Mouse (Mus musculus): Measurements from ENCODE around the gene Fbxl17. TPM values are rescaled to one million over a fixed set of nuclear protein-coding genes. Genes with fewer than 3 reads are reported as not detected.

The Fbxl17 gene
- polyA plus RNA-seq, 1 experiment from 2014 or later, result 17.4 TPM

DNA sequence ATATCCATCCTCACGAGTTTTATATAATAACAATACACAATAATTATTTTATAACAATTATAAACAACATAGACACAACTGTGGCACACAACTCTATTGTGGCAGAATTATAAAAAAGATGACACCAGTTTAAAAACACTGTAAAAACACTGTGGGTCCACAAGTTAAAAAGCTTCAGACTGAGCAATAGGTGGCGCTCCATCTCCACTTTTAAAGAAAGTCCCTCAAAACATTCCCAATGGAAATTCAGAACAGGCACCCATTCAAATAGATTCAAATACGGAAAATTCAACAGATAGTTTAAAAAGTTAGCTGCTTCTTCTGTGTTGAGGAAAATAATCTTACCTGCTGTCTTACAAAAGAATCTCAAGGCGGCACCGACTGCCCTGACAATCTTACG is 65.7 kb downstream of the Fbxl17 start:
- ATAC-seq (ENCODE audit: insufficient number of reproducible peaks, insufficient read depth, low FRiP score, low read depth), result no peak

DNA sequence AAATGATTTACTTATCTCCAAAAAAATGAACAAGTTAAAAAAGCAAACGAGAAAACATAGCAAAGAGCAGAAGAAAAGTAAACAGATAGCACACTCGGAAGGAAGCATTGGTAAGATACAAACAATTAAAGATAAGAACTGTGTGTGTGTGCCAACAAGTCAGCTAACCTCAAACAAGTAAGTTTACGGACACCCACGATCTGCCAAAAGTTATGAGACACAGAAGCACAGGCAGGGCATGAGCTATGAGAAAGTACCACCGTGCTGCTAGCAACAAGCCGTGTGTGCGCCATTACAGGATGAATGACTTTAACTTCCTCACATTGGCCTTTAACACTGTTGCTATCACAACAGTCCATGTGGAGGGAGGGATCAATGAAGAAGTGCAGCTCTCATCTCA is 68.2 kb downstream of the Fbxl17 start:
- Histone ChIP-seq H3K27me3 (ENCODE audit: control insufficient read depth, insufficient read depth, low read length) (no peaks in the 10 kb centered on the region), H3K9me3 (ENCODE audit: control insufficient read depth, low read length) (no peaks in the 10 kb centered on the region), H3K9ac (ENCODE audit: low read length) (no peak overlapping the region), H3K4me2 (ENCODE audit: low read length) (no peak overlapping the region; the same call in 1 of the 2 replicates), H3K4me3 (ENCODE audit: control insufficient read depth in 1 of 2, insufficient read depth in 1 of 2, low read depth in 1 of 2, low read length in 2 of 2) (no peak overlapping the region), H3K27ac (replicated peaks in 1 of 2; ENCODE audit: control insufficient read depth in 1 of 2, insufficient read depth in 1 of 2, low read depth in 2 of 2, low read length in 2 of 2) (no peak overlapping the region), H3K4me1 (ENCODE audit: control insufficient read depth in 2 of 2, insufficient read depth in 2 of 2, low read length in 2 of 2) (peaks cover 4% of the 10 kb centered on the region in 2 experiments; a peak in 2 of 4 replicates), H3K36me3 (ENCODE audit: control insufficient read depth, insufficient read depth, low read length) (no peaks in the 10 kb centered on the region)
- ATAC-seq (ENCODE audit: insufficient number of reproducible peaks, insufficient read depth, low FRiP score, low read depth), result no peak
- WGBS, result 64% methylated on average over 7 of the region's 7 CpGs

More for the DNA sequence above, 65.7 kb downstream of the Fbxl17 start:
- H3K4me1 ChIP-seq (ENCODE audit: control insufficient read depth in 2 of 2, insufficient read depth in 2 of 2, low read length in 2 of 2), result peaks cover 4% of the 10 kb centered on the region in 2 experiments; a peak in 2 of 4 replicates
- no peak overlapping the region for H3K27ac ChIP-seq (replicated peaks in 1 of 2; ENCODE audit: control insufficient read depth in 1 of 2, insufficient read depth in 1 of 2, low read depth in 2 of 2, low read length in 2 of 2)
- no peaks in the 10 kb centered on the region for H3K36me3 ChIP-seq (ENCODE audit: control insufficient read depth, insufficient read depth, low read length)
- no peak overlapping the region for H3K4me3 ChIP-seq (ENCODE audit: control insufficient read depth in 1 of 2, insufficient read depth in 1 of 2, low read depth in 1 of 2, low read length in 2 of 2)
- 56% methylated on average over 6 of the region's 6 CpGs for WGBS
- no peak overlapping the region for H3K4me2 ChIP-seq (ENCODE audit: low read length)
- no peak overlapping the region for H3K9ac ChIP-seq (ENCODE audit: low read length)
- H3K27me3 ChIP-seq (ENCODE audit: control insufficient read depth, insufficient read depth, low read length), result no peaks in the 10 kb centered on the region
- no peaks in the 10 kb centered on the region for H3K9me3 ChIP-seq (ENCODE audit: control insufficient read depth, low read length)

DNA sequence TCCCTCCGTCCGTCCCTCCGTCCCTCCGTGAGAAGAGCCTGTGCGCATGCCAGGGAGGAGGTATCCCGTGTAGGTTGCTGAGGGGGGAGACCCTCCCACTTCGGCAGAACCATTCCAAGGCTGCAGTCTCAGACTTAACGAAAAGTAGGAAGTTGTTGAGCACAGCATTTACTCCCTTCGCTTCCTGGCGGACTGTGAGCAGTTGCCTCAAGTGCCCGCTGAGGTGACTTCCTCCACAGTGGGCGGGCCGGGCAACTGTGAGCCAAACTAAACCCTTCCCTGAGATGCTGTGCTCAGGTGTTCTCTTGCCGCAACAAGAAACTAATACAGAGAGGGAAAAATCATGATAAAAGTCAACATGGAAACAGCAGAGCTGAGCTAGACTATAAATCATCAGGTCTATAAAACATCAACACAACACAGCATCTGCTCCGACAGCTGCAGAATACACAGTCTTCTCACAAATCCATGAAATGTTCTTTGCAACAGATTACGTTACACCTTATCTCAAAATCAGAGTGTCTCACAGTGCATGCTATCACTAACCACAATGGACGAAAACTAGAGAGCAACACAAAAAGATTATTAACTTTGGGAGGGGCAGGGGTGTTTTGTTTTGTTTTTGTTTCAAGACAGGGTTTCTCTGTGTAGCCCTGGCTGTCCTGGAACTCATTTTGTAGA is 69.3 kb downstream of the Fbxl17 start:
- Histone ChIP-seq H3K36me3 (ENCODE audit: control insufficient read depth, insufficient read depth, low read length) (no peaks in the 10 kb centered on the region), H3K4me2 (ENCODE audit: low read length) (peak overlapping the region; percentile 59), H3K9ac (ENCODE audit: low read length) (peak overlapping the region; percentile 6; the same call in 1 of the 2 replicates), H3K27ac (replicated peaks in 1 of 2; ENCODE audit: control insufficient read depth in 1 of 2, insufficient read depth in 1 of 2, low read depth in 2 of 2, low read length in 2 of 2) (no peak overlapping the region), H3K4me1 (ENCODE audit: control insufficient read depth in 2 of 2, insufficient read depth in 2 of 2, low read length in 2 of 2) (peaks cover 4% of the 10 kb centered on the region in 2 experiments; a peak in 2 of 4 replicates), H3K9me3 (ENCODE audit: control insufficient read depth, low read length) (no peaks in the 10 kb centered on the region), H3K4me3 (ENCODE audit: control insufficient read depth in 1 of 2, insufficient read depth in 1 of 2, low read depth in 1 of 2, low read length in 2 of 2) (peak overlapping the region; percentile 29 to 42), H3K27me3 (ENCODE audit: control insufficient read depth, insufficient read depth, low read length) (no peaks in the 10 kb centered on the region)
- ATAC-seq (ENCODE audit: insufficient number of reproducible peaks, insufficient read depth, low FRiP score, low read depth), result no peak
- 45% methylated on average over 17 of the region's 17 CpGs for WGBS

DNA sequence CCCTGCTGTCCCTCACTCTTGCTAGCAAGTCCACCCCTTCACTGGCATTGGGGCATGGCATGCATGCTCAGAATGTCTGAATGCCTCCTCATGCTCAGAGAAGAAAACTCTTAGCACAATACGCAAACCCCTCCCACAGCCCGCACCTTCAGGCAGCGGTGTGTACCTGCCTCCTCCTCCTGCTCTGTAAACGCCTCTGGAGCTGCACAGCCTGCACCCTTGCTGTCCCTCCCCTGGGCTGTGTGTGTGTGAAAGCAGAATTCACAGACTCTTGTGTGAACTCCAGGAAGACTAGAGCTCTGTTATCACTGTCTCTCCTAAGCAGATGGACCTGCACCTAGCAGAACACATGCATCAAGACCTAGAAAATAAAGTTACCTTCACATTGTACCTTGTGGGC is 76.0 kb downstream of the Fbxl17 start:
- no peak overlapping the region for H3K27ac ChIP-seq (replicated peaks in 1 of 2; ENCODE audit: control insufficient read depth in 1 of 2, insufficient read depth in 1 of 2, low read depth in 2 of 2, low read length in 2 of 2)
- H3K4me2 ChIP-seq (ENCODE audit: low read length), result no peak overlapping the region
- no peak overlapping the region for H3K4me3 ChIP-seq (ENCODE audit: control insufficient read depth in 1 of 2, insufficient read depth in 1 of 2, low read depth in 1 of 2, low read length in 2 of 2)
- H3K4me1 ChIP-seq (ENCODE audit: control insufficient read depth in 2 of 2, insufficient read depth in 2 of 2, low read length in 2 of 2), result no peaks in the 10 kb centered on the region
- no peaks in the 10 kb centered on the region for H3K27me3 ChIP-seq (ENCODE audit: control insufficient read depth, insufficient read depth, low read length)
- no peaks in the 10 kb centered on the region for H3K36me3 ChIP-seq (ENCODE audit: control insufficient read depth, insufficient read depth, low read length)
- no peak overlapping the region for H3K9ac ChIP-seq (ENCODE audit: low read length)
- WGBS, result 79% methylated on average over 4 of the region's 4 CpGs
- H3K9me3 ChIP-seq (ENCODE audit: control insufficient read depth, low read length), result no peaks in the 10 kb centered on the region
- ATAC-seq (ENCODE audit: insufficient number of reproducible peaks, insufficient read depth, low FRiP score, low read depth), result no peak

DNA sequence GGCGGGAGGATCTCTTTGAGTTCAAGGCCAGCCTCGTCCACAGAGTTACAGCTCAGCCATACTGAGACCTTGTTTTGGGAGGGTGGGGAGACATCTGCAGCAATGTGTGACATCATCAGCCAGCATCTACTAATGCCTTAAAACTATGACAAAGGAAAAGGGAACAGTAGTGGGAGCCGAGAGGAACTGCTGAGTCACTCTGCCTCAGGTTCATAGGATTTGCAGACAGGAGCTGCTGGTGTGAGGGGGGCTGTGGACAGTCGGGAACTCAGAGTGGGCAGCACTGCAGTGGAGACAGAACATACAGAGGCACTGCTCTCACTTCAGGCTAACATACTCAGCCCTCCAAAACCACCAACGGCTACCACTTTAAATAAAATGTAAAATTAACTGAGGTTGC is 77.1 kb downstream of the Fbxl17 start:
- 92% methylated on average over 5 of the region's 5 CpGs for WGBS
- Histone ChIP-seq H3K4me2 (ENCODE audit: low read length) (no peak overlapping the region), H3K4me3 (ENCODE audit: control insufficient read depth in 1 of 2, insufficient read depth in 1 of 2, low read depth in 1 of 2, low read length in 2 of 2) (no peak overlapping the region), H3K4me1 (ENCODE audit: control insufficient read depth in 2 of 2, insufficient read depth in 2 of 2, low read length in 2 of 2) (no peaks in the 10 kb centered on the region), H3K9me3 (ENCODE audit: control insufficient read depth, low read length) (no peaks in the 10 kb centered on the region), H3K9ac (ENCODE audit: low read length) (no peak overlapping the region), H3K36me3 (ENCODE audit: control insufficient read depth, insufficient read depth, low read length) (no peaks in the 10 kb centered on the region), H3K27ac (replicated peaks in 1 of 2; ENCODE audit: control insufficient read depth in 1 of 2, insufficient read depth in 1 of 2, low read depth in 2 of 2, low read length in 2 of 2) (no peak overlapping the region), H3K27me3 (ENCODE audit: control insufficient read depth, insufficient read depth, low read length) (no peaks in the 10 kb centered on the region)
- no peak for ATAC-seq (ENCODE audit: insufficient number of reproducible peaks, insufficient read depth, low FRiP score, low read depth)

DNA sequence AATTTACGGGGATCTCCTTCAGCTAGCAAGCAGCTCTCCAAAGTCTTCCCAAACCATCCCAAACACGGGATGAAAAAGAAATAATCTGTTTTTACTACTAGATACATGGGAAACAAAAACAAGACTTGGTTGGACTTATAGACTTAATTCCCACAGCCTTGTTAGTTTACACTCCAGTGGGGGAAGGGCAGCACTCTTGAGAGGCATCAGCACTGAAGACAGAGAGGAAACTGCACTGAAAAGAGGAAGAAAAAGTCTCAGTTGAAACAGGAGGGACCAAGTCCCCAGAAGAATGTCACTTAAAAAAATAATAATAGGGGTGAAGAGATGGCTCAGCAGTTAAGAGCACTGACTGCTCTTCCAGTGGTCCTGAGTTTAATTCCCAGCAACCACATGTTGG is 78.0 kb downstream of the Fbxl17 start:
- Histone ChIP-seq H3K9me3 (ENCODE audit: control insufficient read depth, low read length) (no peaks in the 10 kb centered on the region), H3K27ac (replicated peaks in 1 of 2; ENCODE audit: control insufficient read depth in 1 of 2, insufficient read depth in 1 of 2, low read depth in 2 of 2, low read length in 2 of 2) (no peak overlapping the region), H3K9ac (ENCODE audit: low read length) (no peak overlapping the region), H3K4me3 (ENCODE audit: control insufficient read depth in 1 of 2, insufficient read depth in 1 of 2, low read depth in 1 of 2, low read length in 2 of 2) (no peak overlapping the region), H3K4me1 (ENCODE audit: control insufficient read depth in 2 of 2, insufficient read depth in 2 of 2, low read length in 2 of 2) (no peaks in the 10 kb centered on the region), H3K4me2 (ENCODE audit: low read length) (no peak overlapping the region), H3K36me3 (ENCODE audit: control insufficient read depth, insufficient read depth, low read length) (no peaks in the 10 kb centered on the region), H3K27me3 (ENCODE audit: control insufficient read depth, insufficient read depth, low read length) (no peaks in the 10 kb centered on the region)
- ATAC-seq (ENCODE audit: insufficient number of reproducible peaks, insufficient read depth, low FRiP score, low read depth), result no peak
- WGBS, result 77% methylated on average over 2 of the region's 2 CpGs

DNA sequence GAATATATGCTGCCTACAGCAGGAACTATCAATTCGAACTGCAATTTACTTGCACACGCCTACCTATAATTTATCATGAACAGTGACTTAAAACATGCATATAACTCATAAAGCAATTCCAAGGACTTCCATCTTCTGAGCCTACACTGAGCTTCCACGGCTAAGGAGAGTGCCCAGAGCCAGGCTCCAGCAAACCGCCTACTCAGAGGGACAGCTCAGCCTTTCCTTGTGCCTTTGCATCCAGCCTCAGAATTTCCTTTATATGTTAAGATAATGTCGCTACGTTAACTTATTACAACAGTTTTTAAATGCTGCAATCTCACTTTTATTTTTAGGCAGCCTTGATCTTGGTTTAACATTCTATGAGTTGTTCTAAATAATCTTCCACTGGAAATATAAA is 80.3 kb downstream of the Fbxl17 start:
- 90% methylated on average over 6 of the region's 6 CpGs for WGBS

More for the DNA sequence above, 80.3 kb downstream of the Fbxl17 start:
- no peaks in the 10 kb centered on the region for H3K9me3 ChIP-seq (ENCODE audit: control insufficient read depth, low read length)
- H3K27ac ChIP-seq (replicated peaks in 1 of 2; ENCODE audit: control insufficient read depth in 1 of 2, insufficient read depth in 1 of 2, low read depth in 2 of 2, low read length in 2 of 2), result no peak overlapping the region
- no peaks in the 10 kb centered on the region for H3K36me3 ChIP-seq (ENCODE audit: control insufficient read depth, insufficient read depth, low read length)
- no peak overlapping the region for H3K9ac ChIP-seq (ENCODE audit: low read length)
- no peak for ATAC-seq (ENCODE audit: insufficient number of reproducible peaks, insufficient read depth, low FRiP score, low read depth)
- no peak overlapping the region for H3K4me2 ChIP-seq (ENCODE audit: low read length)
- no peak overlapping the region for H3K4me3 ChIP-seq (ENCODE audit: control insufficient read depth in 1 of 2, insufficient read depth in 1 of 2, low read depth in 1 of 2, low read length in 2 of 2)
- H3K27me3 ChIP-seq (ENCODE audit: control insufficient read depth, insufficient read depth, low read length), result no peaks in the 10 kb centered on the region
- H3K4me1 ChIP-seq (ENCODE audit: control insufficient read depth in 2 of 2, insufficient read depth in 2 of 2, low read length in 2 of 2), result no peaks in the 10 kb centered on the region

All from heart, embryonic 14.5 days (tissue).